Mouse (Mus musculus): Measurements from ENCODE around the gene D7Ertd443e.

- TF ChIP-seq CTCF (IDR thresholded peaks at IDR 0.05; ENCODE audit: low read depth, low read length), result no peak
- TF ChIP-seq POLR2A (IDR thresholded peaks at IDR 0.05; ENCODE audit: insufficient read depth, low read length), result no peak
- no peak for TF ChIP-seq EP300 (IDR thresholded peaks at IDR 0.05; ENCODE audit: insufficient read depth, low read depth, low read length)
These were observed 43.2 kb upstream of the D7Ertd443e start for GRCm38 (mm10) chr7:134428676-134429075.

All from ES-Bruce4 (cell line).